Mouse (Mus musculus) megakaryocyte, embryonic 14.5 days (primary cell): ENCODE measurements around the gene Trcg1. TPM values are rescaled to one million over a fixed set of nuclear protein-coding genes. Genes with fewer than 3 reads are reported as not detected.
"Not testable (repeated sequence)": the region's sequence is repeated elsewhere in the genome, so short reads cannot be mapped to it uniquely, and the experiment has no call there.

Experiments used
- H3K27me3 ChIP-seq: replicated peaks from 2 replicates; pipeline ENCODE3; 2012; ENCODE audit warnings: inconsistent platforms
- H3K36me3 ChIP-seq: replicated peaks from 2 replicates; pipeline ENCODE3; 2012; ENCODE audit warnings: low read length, inconsistent platforms, mixed read lengths
- H3K4me1 ChIP-seq: 2 replicates; pipeline ENCODE4 v1.6.1; 2012; ENCODE audit warnings: inconsistent platforms
- H3K4me3 ChIP-seq: replicated peaks from 2 replicates; pipeline ENCODE3; 2012; ENCODE audit warnings: moderate library complexity, mild to moderate bottlenecking, inconsistent platforms
- H3K9me3 ChIP-seq: 2 replicates; pipeline ENCODE4 v1.6.1; 2012; ENCODE audit warnings: inconsistent platforms
- FLI1 ChIP-seq: IDR thresholded peaks from 2 replicates; pipeline ENCODE4 v1.6.1; 2012; ENCODE audit warnings: low read length, inconsistent platforms, mixed read lengths
- GATA1 ChIP-seq: IDR thresholded peaks from 3 replicates; pipeline ENCODE4 v1.6.1; 2012; ENCODE audit warnings: mixed read lengths, low read length, inconsistent platforms, borderline replicate concordance
- polyA plus RNA-seq: library from polyadenylated mRNA; stranded (reverse); fragments of >175 nt; gene quantifications from 2 replicates; pipeline ENCODE4 v1.2.3, GENCODE M21; 2012; ENCODE audit warnings: low replicate concordance; ENCODE audit not compliant: insufficient read depth

Trcg1 gene
- polyA plus RNA-seq: not detected in 2 replicates

- H3K9me3 ChIP-seq: no peaks in the 10 kb centered on the region
- no peaks in the 10 kb centered on the region for H3K36me3 ChIP-seq
- TF ChIP-seq FLI1 (no peak), GATA1 (no peak)
- no peak within 1 kb of the TSS for H3K4me3 ChIP-seq
- H3K4me1 ChIP-seq: peaks cover 12% of the 10 kb centered on the region
- H3K27me3 ChIP-seq: peaks cover 46% of the 10 kb centered on the region
Measured at GRCm38 (mm10) chr9:57236256-57236655, at the start of gene Trcg1. TSS of gene Trcg1 (plus strand) at chr9:57236556.

GRCm38 (mm10) chr9:57196708-57197107 is 39.6 kb upstream of the Trcg1 start:
- peaks cover 15% of the 10 kb centered on the region for H3K27me3 ChIP-seq
- no peaks in the 10 kb centered on the region for H3K4me1 ChIP-seq
- no peak for TF ChIP-seq GATA1
- no peak overlapping the region for H3K4me3 ChIP-seq
- H3K36me3 ChIP-seq: no peaks in the 10 kb centered on the region
- H3K9me3 ChIP-seq: peaks cover 7% of the 10 kb centered on the region; the same call in 1 of the 2 replicates

DNA sequence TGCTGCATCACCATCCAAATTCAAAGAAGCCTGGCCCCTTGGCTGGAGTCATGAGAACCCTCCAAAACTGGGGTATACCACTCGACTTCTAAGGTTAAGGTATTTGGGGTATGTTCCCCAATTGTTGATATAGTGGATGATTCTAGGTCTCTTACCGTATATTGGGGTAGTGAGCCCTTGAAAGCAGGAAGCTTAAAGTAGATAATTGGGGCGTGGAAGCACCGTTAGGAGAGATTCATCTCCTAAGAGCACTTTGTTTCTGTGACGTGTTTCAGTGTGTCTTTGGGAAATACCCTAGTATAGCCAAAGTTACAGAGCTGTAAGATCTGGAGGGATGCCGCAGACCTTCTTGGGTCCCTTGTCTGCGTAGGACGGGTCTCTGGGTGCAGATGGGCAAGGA is 38.9 kb upstream of the Trcg1 start:
- Histone ChIP-seq H3K9me3 (peaks cover 7% of the 10 kb centered on the region; the same call in 1 of the 2 replicates), H3K36me3 (no peaks in the 10 kb centered on the region), H3K4me3 (no peak overlapping the region), H3K4me1 (no peaks in the 10 kb centered on the region), H3K27me3 (peaks cover 17% of the 10 kb centered on the region)
- TF ChIP-seq GATA1 (no peak), FLI1 (no peak)

- TF ChIP-seq GATA1 (no peak), FLI1 (no peak)
- Histone ChIP-seq H3K4me1 (no peaks in the 10 kb centered on the region), H3K9me3 (peaks cover 4% of the 10 kb centered on the region; the same call in 1 of the 2 replicates), H3K36me3 (no peaks in the 10 kb centered on the region), H3K4me3 (no peak overlapping the region), H3K27me3 (peaks cover 8% of the 10 kb centered on the region)
Measured at GRCm38 (mm10) chr9:57202981-57203380, 33.4 kb upstream of the Trcg1 start.

GRCm38 (mm10) chr9:57203571-57203970 is 32.8 kb upstream of the Trcg1 start:
- not testable (repeated sequence) for H3K4me3 ChIP-seq, H3K9me3 ChIP-seq, H3K27me3 ChIP-seq, H3K36me3 ChIP-seq, H3K4me1 ChIP-seq

- no peak for TF ChIP-seq GATA1
- TF ChIP-seq FLI1: no peak
- peaks cover 4% of the 10 kb centered on the region for H3K27me3 ChIP-seq
- no peak overlapping the region for H3K4me3 ChIP-seq
- no peaks in the 10 kb centered on the region for H3K4me1 ChIP-seq
- no peaks in the 10 kb centered on the region for H3K36me3 ChIP-seq
- no peaks in the 10 kb centered on the region for H3K9me3 ChIP-seq
Measured at GRCm38 (mm10) chr9:57206896-57207295, 29.5 kb upstream of the Trcg1 start.

DNA sequence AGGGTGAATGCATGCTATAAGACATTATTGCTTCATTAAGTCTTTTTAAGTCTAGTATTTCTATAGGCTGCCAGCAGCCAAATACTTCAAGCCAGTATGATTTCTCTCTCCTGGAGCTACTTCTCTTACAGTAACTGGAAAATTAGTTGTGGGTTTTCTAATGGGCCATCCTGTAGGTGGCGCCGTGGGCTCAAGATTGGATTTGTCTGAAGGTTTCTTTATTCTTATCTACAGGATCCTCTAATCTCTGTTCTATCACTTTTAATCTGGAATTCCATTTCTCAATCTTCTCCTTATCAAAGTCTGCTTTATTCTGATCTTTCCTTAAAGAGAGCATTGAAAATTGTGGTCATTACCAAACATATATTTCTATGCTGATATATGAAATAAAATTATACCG is 27.0 kb upstream of the Trcg1 start:
- TF ChIP-seq FLI1 (no peak), GATA1 (no peak)
- Histone ChIP-seq H3K27me3 (peaks cover 2% of the 10 kb centered on the region), H3K36me3 (no peaks in the 10 kb centered on the region), H3K9me3 (no peaks in the 10 kb centered on the region), H3K4me1 (no peaks in the 10 kb centered on the region), H3K4me3 (no peak overlapping the region)

GRCm38 (mm10) chr9:57212448-57213222 is 23.7 kb upstream of the Trcg1 start:
- peaks cover 15% of the 10 kb centered on the region for H3K27me3 ChIP-seq
- H3K4me1 ChIP-seq: no peaks in the 10 kb centered on the region
- TF ChIP-seq GATA1: no peak
- TF ChIP-seq FLI1: no peak
- no peaks in the 10 kb centered on the region for H3K36me3 ChIP-seq
- no peaks in the 10 kb centered on the region for H3K9me3 ChIP-seq
- H3K4me3 ChIP-seq: no peak overlapping the region

- peaks cover 30% of the 10 kb centered on the region for H3K27me3 ChIP-seq
- no peaks in the 10 kb centered on the region for H3K36me3 ChIP-seq
- H3K4me1 ChIP-seq: no peaks in the 10 kb centered on the region; the same call in 1 of the 2 replicates
- no peaks in the 10 kb centered on the region for H3K9me3 ChIP-seq
- TF ChIP-seq GATA1 (no peak), FLI1 (no peak)
- H3K4me3 ChIP-seq: no peak overlapping the region
Measured at GRCm38 (mm10) chr9:57214500-57214899, 21.9 kb upstream of the Trcg1 start.

DNA sequence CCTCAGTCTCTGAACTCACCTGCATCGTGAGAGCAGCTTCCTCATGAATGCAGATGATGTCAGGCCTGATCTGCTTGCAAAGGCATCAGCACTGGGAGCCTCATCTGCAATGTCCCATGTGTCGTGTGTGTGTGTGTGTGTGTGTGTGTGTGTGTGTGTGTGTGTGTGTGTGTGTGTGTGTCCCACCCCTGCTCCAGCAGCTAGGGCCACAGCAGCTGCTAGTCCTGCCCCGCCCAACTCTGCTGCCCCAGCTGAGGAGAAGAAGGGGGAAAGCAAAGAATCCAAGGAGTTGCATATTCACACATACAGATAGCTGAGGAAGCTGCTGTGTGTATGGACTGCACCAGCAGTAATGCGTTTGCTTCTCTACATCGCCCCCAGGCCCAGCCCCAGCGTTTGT is 19.1 kb upstream of the Trcg1 start:
- Histone ChIP-seq H3K36me3 (no peaks in the 10 kb centered on the region), H3K4me1 (peaks cover 5% of the 10 kb centered on the region; the same call in 1 of the 2 replicates), H3K27me3 (peaks cover 36% of the 10 kb centered on the region), H3K9me3 (peaks cover 5% of the 10 kb centered on the region; the same call in 1 of the 2 replicates), H3K4me3 (no peak overlapping the region)
- TF ChIP-seq GATA1: no peak

- no peak overlapping the region for H3K4me3 ChIP-seq
- peaks cover 36% of the 10 kb centered on the region for H3K27me3 ChIP-seq
- H3K36me3 ChIP-seq: no peaks in the 10 kb centered on the region
- TF ChIP-seq GATA1: no peak
- H3K9me3 ChIP-seq: peaks cover 10% of the 10 kb centered on the region
- peaks cover 5% of the 10 kb centered on the region; the same call in 1 of the 2 replicates for H3K4me1 ChIP-seq
Measured at GRCm38 (mm10) chr9:57218776-57219175, 17.6 kb upstream of the Trcg1 start.
